Mouse (Mus musculus) spleen, postnatal 14 days (tissue): ENCODE data around the gene Rnf7.
A peak's percentile ranks its signal among the peaks of the same experiment; 100 is the strongest.

Source experiments
- DNase-seq, 2 experiments: peaks; one replicate each; pipeline ENCODE4 v3.0.0; 2021 to 2022; ENCODE audit warnings: low spot score in 2 of 2

Gene Rnf7

DNA sequence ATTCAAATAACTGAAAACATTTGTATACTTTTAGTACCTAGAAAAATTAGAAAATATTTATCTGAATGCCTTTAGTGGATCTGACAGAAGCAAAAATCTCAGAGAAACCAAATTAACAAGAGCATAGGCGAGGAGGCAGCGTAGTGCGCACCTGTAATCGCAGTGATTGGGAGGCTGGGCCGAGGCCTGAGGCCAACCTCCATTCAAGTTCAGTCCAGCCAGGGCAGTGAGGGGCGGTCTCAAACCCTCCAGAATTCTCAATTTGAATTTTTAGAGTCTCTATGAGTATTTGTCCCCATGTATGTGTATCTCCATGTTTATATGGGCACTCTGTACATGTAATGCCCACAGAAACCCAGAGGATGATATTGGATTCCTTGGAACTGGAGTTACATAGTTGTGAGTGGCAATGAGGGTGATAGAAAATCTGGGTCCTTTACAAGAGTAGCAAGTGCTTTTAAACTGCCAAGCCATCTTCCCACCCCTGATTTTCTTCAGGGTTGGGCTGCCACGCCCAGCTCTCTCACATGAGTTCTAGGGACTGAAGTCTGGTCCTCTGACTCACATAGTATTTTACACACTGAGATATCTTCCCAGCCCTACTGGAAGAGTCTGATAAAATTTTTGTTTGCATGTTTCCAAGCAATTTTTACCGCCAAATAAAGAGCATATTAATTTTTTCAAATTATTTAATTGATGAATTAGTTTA lies 8.1 kb downstream of the Rnf7 start:
- DNase-seq, result no peak

DNA sequence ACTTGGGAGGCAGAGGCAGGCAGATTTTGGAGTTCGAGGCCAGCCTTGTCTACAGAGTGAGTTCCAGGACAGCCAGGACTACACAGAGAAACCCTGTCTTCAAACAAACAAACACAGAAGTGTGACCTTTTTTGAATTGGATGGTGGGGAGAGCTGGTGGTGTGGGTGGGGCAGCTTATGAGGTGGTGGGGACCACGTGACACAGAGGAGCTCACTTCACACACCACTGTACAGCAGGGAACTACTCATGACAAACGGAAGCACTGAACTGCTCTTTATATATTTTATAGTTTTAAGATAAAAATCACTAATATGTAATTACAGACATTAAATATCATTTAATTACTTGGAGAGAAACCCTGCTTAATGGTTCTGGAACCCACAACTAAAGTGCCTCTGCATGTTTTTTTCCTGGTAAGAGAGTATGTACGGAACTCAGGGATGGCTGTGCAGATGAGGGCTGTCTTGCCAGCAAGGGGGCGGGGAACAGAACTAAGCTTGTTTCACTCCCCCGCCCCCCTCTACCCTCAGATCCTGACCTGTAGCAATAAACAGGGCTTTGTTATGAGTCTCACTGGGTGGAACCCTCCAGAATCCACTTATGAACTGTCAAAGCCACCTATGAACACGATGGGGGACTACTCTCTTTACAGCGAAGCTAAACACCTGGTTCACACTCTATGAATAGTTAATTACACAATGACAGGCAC lies 8.8 kb downstream of the Rnf7 start:
- no peak for DNase-seq

DNA sequence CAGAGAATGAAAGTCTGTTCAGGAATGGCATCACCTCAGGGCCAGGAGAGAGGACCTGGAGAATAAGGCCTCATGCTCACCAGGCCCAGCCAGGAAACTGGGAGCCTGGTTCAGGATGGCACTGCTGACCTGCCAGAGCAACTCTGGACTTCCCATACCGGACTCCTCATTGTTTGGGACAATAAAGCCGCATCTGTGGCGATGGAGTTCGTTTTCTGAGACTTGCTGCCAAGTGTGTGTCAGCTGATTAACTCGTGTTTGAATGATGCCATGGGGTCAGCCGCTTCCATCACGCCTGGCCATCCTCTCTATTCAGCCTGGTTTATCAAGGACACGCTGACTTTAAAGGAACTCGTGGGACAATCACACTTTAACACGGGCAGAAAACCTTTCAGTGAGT lies 14.8 kb downstream of the Rnf7 start:
- no peak for DNase-seq

DNA sequence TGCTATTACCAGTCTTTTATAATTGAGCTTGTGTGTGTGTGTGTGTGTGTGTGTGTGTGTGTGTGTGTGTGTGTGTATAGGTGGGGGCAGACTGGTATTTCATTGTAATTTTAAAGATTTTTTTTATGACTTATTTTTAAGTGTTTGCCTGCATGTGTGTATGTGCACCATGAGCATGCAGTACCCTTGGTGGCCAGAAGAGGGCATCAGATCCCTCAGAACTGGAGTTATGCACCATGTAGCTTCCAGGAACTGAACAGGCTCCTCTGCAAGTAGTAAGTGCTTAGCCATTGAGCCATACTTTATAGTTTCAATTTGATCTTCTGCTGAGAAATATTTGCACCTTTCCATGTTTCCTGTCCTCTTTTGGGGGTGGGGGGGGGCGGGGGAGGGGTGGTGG lies 16.9 kb downstream of the Rnf7 start:
- no peak for DNase-seq

DNA sequence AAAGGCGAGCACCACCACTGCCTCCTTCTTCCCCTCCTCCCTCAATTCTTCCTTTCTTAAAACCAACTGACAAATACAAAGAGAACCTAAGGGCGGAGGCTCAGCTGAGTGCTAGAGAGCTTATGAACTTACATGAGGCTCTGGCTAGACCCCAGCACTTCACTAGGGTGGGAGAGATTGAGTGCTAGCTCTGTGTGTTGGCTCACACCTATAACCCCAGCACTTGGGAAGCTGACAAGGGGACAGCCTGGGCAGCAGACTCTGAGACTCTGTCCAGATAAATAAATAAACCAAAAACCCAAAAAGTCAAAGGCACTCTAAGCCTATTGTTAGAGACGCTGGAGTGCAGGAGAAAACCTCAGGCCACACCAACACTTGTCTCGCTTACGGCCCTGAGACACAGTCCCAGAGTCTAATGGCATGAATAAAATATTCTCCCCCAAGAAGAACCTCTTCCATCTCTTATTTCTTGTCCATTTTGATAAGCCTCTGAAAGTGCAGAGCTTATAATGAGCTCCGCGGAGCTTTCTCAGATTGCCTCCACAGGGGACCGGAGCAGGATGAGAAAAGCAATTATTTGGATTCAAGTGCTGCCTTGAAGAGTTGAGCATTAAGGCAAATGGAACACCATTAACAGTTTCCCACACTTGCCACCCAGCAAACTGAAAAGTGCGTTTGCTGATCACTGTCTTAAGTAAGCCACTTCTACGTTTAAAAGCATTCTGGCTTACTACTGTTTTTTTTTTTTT lies 18.2 kb downstream of the Rnf7 start:
- no peak for DNase-seq

DNA sequence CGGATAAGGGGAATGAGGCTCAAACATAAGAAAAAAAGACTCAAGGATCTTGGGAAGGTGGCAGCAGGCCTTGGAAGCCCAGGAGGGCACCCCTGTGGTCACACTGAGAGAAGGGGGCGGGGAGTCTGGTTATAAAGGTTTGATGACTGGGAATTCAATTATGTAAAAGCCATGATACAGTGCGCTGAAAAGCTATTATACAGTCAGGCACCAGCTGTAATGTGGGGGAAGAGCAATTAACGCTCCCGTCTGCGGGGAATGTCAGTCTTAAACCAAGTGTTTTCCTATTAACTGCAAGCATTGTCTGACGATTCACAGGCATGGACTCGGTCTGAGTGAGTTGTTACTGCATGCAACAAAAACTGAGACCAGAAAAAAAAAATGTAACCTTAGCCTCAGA lies 22.9 kb downstream of the Rnf7 start:
- DNase-seq, result no peak

DNA sequence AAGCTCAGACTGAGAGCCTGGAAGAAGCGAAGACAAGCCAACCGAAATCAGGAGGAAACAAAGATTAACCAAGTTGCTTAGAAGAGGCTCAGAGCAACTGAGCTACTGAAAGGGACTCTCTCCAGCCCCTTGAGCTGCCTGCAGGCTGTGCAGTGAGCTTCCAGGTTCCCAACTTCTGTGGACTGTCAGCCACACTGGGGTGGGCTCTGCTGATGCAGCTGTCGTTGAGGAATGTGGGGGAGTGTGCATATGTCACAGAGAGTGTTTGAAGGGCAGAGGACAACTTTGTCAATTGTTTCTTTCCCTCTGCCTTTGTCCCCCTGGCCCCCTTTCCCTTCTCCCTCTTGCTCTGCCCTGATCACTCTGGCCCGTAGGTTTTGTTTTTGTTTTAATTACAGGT lies 25.5 kb downstream of the Rnf7 start:
- no peak for DNase-seq

DNA sequence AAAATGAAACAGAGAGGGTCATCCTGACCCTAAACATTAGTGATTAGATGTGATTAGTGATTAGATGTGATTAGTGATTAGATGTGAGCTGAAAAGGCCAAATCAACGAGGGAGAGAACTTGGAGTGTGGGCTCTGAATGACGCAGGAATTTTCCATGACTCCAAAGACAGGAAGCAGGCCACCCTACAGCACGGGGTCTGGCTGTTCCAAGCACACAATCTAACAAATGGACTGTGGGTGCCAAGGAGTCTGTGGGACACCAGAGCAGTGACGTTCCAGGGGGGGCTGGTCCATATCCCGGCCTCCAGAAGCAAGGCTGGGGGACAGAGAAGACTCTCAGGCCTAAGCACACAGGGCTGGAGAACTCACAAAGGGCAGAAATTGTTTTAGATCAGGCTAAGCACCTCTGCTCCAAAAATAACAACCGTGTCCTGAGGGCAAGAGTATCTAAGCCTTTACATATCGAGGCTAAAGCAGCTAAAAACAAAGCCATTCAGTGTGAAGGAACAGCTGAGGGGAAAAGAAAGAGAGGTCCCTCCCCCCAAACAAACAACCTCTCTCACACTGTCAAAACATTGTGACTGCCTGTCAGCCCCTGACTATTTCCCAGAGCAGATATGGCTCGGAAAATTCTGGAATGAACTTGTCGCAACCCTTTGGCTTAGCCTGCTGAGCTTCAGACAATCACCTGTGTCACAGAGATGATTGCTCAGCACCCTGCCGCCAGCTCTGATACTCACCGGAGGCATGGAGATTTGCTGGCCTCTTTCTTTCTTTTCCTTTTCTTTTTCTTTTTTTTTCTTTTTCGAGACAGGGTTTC lies 27.4 kb downstream of the Rnf7 start:
- DNase-seq, result no peak

DNA sequence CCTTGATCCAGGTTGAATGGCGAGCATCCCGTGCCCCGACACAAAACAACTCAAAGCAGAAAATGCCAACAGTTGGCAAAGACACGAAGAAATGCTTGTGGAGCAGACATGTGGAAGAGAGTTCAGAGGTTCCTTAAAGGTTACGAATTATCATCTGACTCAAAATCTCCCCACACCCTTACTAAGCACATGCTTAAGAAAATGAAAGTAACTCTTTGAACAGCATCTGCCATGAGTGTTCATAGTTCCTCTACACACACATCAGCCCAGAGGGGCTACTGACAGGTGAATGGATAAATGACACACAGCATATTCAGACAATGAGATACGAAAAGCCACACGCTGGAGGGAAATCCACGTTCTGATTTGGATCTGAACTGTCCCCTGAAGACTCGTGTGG lies 29.0 kb downstream of the Rnf7 start:
- DNase-seq, result no peak

DNA sequence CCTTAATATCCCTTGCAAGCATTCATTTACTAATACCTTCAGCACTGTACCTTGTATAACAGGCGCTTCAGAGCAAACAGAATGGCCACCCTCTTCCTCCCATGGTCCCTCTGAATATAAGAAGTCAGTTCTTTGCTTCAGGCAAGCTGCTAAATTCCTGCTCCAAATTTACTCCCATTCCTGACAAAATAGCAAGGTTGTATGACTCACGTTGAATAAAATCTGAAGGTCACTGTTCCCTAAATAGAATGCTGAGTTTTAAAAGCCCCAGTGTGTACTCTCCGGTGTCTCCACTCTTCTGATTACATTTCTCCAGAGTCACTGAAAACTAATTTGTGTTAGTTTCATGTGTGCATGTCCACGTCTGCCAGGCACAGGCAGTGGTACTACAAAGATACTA lies 33.1 kb downstream of the Rnf7 start:
- no peak for DNase-seq

DNA sequence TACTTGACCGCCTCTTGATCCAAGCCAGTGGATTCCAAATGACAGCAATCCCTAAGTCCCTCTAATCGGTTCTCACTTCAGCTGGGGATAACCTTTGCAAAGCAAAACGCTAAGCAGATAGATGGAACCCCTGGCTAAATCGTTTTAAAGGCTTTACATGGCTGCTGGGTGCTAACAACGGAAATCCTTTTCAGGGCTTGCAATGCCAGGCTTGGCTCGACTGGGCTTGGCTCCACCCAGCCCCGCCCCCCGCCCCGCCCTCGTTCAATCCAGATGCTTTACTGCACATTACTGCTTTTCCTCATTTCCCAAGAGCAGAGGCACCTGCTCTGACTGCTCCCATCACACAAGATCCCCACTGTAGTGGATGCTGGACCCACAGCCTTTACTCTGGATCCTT lies 36.4 kb downstream of the Rnf7 start:
- DNase-seq, result peak in 1 of 2 experiments; percentile 12

DNA sequence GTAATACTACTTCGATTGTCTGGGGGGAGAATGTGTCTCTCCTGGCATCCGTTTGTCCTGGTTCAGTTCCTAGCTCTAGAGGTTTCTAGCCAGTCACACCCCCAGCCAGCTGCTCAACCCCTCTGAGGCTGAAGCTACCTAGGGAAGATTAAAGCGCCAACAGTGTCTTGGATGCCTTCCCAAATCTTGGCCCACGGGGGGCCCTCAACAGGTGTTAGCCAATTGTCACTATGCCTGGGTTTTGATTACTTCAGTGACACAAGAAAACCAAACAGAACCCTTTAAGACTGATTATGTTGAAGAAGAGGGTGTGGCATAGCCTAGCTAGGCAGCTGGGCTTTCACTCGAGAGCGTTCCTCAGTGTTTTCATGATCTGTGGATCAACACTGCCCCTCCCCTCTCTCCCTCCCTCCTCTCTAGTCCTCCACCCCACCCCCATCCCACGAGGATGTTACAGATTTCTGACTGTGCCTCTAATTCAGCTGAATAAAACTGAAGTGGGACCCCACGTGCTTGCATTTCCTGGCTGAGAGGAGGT lies 40.1 kb downstream of the Rnf7 start:
- DNase-seq, result peak in 1 of 2 experiments; percentile 10

DNA sequence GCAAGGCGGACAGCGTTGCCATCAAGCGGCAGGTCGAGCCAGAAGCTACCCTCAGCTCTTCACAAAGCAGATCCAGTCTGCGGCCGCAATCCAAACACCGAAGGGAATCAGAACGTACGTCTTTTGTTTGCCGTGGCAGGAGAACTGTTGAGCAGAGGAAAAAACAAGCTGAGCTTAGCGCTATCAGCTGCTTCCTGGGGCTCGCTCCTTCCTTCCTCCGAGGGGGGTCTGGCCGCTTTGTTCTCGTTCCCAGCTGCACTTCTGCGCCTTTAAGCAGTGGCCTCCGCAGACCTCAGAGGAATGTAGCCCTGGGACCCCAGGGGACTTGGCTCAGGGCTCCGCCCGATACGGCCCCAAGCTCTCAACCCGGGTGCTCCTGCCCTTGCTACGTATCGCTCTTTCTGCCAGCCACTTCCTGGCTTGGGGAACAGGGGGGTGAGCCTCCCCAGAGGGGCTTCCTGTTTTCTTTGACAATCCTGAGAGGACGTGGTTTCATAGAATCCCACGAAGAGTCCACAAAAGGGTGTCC lies 40.6 kb downstream of the Rnf7 start:
- peak; percentile 36 to 47 for DNase-seq

DNA sequence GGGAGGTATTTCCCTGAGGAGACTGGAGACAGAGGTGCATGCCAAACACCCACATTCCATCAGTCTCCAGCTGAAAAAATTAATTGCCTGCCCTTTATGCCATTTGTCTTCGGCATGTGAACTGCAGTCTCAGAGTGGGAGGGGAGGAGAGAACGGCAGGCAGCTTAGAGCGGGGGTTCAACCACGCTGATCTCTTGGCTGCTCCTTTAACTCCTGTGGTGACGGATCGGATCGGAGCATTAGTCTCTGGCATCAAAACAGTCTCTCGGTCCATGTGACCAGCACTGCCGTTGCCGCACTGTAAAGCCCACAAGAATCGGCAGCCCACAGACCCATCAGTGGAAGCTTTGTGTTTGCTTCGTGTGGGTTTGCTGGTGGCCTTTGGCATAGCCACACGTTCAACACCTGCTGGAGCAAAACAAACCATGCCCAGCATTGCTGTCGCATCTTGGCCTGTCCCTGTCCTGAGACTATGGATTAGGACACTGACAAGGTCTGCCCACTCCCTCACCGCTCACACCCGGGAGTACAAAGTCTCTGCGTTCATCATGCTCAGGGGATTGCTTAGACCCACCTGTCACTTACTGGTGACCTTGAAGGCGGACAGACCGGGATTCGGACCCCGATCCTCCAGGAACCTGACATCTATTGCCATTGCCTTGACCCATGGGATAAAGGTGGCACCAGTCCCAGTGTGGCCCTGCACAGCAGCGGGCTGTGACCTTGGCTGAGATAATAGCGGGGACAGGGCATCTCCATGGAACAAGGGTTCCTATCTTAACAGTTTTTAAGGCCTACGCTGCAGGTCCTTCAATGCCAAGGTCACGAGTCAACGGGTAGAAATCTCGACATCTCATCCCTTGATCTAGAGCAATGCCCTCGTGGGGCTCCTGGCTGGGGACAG lies 41.3 kb downstream of the Rnf7 start:
- DNase-seq, result no peak

DNA sequence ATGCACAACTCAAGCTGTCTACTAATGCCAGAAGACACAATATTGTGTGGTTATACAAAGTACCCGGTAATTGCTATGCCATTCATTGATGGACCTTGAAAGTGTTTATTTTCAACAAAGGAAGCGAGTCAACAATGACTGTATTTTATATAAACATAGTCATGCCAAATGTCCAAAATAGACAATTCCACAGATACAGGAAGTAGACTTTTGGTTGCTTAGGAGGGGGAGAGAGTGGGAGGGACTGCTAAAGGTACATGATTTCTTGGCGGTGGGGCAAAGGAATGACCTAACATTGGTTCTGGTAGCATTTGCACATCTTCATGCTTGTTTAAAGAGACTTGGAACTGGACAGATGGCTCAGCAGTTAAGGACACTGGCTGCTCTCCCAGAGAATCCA lies 45.9 kb downstream of the Rnf7 start:
- DNase-seq, result no peak

DNA sequence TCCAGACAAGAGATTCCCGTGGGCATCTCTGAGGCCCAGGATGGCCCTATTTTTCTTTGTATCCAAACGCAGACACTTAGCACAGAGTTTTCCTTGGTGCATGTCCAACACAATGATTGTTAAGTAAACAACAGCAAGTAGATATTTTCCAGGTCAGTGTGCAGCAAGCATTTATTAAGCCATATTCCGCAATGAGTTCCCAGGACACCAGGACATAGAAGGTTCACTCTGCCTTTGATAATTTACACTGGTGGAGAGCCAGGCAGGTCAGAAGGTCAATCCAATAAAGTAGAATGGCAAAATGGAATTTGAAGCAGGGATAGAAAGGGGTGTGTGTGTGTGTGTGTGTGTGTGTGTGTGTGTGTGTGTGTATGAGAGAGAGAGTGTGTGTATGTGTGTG lies 47.4 kb downstream of the Rnf7 start:
- no peak for DNase-seq

DNA sequence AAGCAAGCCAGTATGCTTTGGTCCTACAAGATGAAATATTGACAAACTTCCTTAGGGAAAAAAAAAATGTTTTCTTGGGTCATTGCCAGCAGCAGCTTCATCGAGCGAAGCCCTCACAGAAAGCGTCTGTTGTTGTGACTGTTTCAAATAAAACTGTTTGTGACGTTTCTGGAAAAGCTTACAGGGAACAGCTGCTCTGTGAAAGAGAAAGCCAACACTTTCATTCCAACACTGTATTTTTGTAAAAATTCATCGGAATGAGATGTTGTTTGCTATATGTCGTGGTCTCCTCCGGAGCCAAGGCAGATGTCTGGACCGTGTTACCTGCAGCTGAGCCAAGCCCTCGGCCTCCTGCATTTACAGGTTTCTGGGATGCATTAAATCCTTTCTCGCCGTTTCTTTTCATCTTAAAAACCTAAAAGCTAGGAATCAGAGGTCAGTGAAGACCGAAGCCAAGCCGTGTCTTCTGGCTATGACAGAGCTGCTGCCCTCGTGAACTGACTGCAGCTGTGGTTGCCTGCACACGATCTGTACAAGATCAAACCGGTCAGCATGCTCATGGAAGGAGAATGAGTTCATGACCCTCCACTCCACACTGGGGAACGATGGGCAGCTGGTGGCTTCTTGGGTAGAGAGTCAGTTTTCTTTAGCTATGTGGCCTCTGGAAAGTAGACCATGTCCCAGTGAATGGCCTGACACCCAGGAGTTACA lies 50.0 kb downstream of the Rnf7 start:
- no peak for DNase-seq

DNA sequence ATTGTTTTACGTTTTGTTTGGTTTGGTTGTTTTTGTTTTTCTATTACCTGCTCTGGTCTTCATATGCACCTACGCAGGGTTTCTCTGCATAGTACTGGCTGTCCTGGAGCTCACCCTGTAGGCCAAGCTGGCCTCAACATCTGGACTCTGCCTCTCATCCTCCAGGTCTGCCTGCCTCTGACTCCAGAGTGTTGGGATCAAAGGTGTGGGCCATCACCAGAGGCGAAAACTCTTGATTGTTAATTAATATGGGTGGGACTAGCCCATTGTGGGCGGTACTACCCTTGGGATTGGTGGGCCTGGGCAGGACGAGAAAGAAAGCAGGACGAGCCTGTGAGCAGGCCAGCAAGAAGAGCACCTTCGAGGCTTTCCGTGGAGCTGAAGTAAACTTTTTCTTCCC lies 54.4 kb downstream of the Rnf7 start:
- DNase-seq, result no peak
